Mouse (Mus musculus) cerebellum, adult 11 months (tissue): ENCODE results near the gene Runx2.

Source experiments
- DNase-seq: peaks from one replicate; pipeline ENCODE4 v3.0.0; 2022

Gene Runx2

DNA sequence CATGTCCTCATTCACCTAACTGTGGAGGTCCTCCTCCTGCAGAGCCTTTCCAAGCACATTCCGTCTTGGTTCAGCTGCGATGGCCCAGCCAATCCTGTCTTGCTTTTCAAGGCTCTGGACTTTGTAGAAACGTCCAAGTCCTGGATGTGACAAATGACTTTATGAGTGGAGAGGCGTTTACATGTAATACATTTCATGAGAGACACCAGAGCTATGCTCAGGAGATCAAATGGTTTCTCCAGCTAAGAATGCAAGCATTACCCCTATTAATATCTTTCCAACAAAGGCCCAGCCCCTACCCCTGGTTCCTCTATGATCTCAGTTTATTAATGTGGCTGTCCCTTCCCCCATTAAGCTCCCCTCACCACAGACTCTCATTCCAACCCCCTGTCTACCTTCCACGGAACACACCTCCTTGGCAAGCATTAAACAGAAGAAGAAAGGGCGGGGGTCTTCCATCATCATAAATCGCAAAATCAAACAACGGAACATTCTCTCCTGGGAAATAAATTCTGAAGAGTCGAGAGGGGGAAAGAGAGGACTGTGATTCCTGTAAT, 364.6 kb downstream of the Runx2 start:
- DNase-seq, result no peak
